Mouse (Mus musculus) induced T-regulatory cell, adult 2 months (primary cell): Measurements from ENCODE around the gene Lekr1.

ENCODE experiments used
- DNase-seq: peaks from one replicate; pipeline ENCODE4 v3.0.0-alpha.2; 2012; ENCODE audit warnings: low read depth

The Lekr1 gene

GRCm38 (mm10) chr3:65873093-65873830, 207.2 kb downstream of the Lekr1 start:
- no peak for DNase-seq
